Mouse (Mus musculus): ENCODE results near the gene Spats2l. TPM values are rescaled to one million over a fixed set of nuclear protein-coding genes. Genes with fewer than 3 reads are reported as not detected.

Spats2l gene
- total and polyA plus RNA-seq, 2 experiments from 2014 or later = 34.8 to 80.4 TPM

DNA sequence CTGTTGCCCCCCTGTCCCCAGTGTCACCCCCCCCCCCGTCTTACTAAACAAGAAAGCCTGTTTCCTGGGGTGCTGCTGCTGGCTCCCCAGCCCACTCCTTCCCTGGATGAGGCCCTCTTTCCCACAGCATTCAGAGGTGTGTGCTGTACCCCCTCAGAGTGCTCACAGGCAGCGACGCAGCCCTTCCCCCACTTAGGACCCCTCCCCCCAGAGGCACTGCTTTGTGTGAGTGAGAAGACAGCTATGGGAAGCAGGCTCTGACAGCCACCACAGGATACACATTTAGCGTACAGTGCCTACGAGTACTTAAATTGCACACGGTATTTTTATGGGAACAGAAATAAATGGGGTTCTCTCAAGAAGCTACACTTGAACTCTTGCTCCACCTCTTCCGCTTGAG lies 33.9 kb downstream of the Spats2l start:
- 47% methylated on average over 7 of the region's 7 CpGs for WGBS
- no peak for ATAC-seq (ENCODE audit: low FRiP score)
- Histone ChIP-seq H3K27me3 (ENCODE audit: insufficient read depth, low read length) (no peaks in the 10 kb centered on the region), H3K9ac (replicated peaks; ENCODE audit: low read length, poor library complexity, severe bottlenecking) (no peak overlapping the region), H3K4me3 (ENCODE audit: low read depth, low read length) (no peak overlapping the region), H3K9me3 (ENCODE audit: low read length) (no peaks in the 10 kb centered on the region), H3K36me3 (ENCODE audit: insufficient read depth, low read length) (no peaks in the 10 kb centered on the region), H3K27ac (ENCODE audit: low read depth, low read length) (no peak overlapping the region), H3K4me2 (ENCODE audit: low read depth, low read length, poor library complexity, severe bottlenecking) (no peak overlapping the region), H3K4me1 (ENCODE audit: insufficient read depth, low read length) (no peaks in the 10 kb centered on the region)
- no peak for TF ChIP-seq CTCF (IDR thresholded peaks at IDR 0.05)
- no peak for DNase-seq (ENCODE audit: low spot score)

DNA sequence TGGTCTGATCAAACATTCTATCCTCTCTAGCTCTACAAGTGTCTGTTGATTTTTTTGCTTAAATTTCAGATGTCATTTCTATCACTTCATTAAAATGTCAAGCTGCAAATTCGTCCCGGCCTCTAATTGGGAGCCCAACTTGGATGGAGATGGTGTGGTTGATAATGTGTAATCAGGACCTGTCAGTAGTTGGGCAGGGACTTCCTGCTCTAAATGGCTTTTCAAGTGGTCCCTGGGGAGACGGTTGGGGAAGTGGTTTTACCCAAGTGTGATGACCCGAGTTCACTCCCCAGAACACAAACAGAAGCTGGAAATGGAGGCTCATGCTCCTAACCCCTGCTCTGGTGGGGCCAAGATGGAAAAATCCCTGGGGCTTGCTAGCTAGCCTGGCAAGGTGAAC lies 36.3 kb downstream of the Spats2l start:
- no peak for TF ChIP-seq CTCF (IDR thresholded peaks at IDR 0.05)
- Histone ChIP-seq H3K4me2 (ENCODE audit: low read depth, low read length, poor library complexity, severe bottlenecking) (no peak overlapping the region), H3K27ac (ENCODE audit: low read depth, low read length) (no peak overlapping the region), H3K27me3 (ENCODE audit: insufficient read depth, low read length) (no peaks in the 10 kb centered on the region), H3K9me3 (ENCODE audit: low read length) (no peaks in the 10 kb centered on the region), H3K4me3 (ENCODE audit: low read depth, low read length) (no peak overlapping the region), H3K9ac (replicated peaks; ENCODE audit: low read length, poor library complexity, severe bottlenecking) (no peak overlapping the region), H3K36me3 (ENCODE audit: insufficient read depth, low read length) (no peaks in the 10 kb centered on the region), H3K4me1 (ENCODE audit: insufficient read depth, low read length) (no peaks in the 10 kb centered on the region)
- WGBS = 85% methylated on average over 4 of the region's 4 CpGs
- no peak for DNase-seq (ENCODE audit: low spot score)
- no peak for ATAC-seq (ENCODE audit: low FRiP score)

DNA sequence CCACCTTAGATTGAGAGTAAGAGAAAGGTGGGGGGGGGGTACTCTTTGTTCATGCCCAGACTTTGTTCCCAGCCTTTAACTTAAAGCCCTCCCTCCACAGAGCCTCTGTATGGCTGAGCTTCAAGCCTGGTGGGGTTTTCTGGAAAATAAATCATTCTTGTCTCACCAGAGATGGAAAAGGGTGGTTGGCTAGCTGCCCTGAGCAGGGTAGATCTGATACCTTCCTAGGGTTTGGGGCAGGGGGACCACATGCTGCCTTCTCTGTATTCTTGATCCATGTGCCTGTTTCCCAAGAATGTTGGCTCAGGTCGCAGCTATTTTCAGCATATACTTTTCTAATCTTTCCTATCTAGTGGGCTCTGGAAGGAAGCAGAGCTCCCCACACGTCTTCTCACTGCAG lies 43.1 kb downstream of the Spats2l start:
- H3K4me2 ChIP-seq (ENCODE audit: low read depth, low read length, poor library complexity, severe bottlenecking) = no peak overlapping the region
- no peak overlapping the region for H3K9ac ChIP-seq (replicated peaks; ENCODE audit: low read length, poor library complexity, severe bottlenecking)
- no peak for ATAC-seq (ENCODE audit: low FRiP score)
- 48% methylated on average over 2 of the region's 2 CpGs for WGBS
- no peaks in the 10 kb centered on the region for H3K9me3 ChIP-seq (ENCODE audit: low read length)
- TF ChIP-seq CTCF (IDR thresholded peaks at IDR 0.05) = no peak
- no peaks in the 10 kb centered on the region for H3K4me1 ChIP-seq (ENCODE audit: insufficient read depth, low read length)
- no peaks in the 10 kb centered on the region for H3K27me3 ChIP-seq (ENCODE audit: insufficient read depth, low read length)
- no peaks in the 10 kb centered on the region for H3K36me3 ChIP-seq (ENCODE audit: insufficient read depth, low read length)
- H3K4me3 ChIP-seq (ENCODE audit: low read depth, low read length) = no peak overlapping the region
- no peak overlapping the region for H3K27ac ChIP-seq (ENCODE audit: low read depth, low read length)
- DNase-seq (ENCODE audit: low spot score) = no peak

DNA sequence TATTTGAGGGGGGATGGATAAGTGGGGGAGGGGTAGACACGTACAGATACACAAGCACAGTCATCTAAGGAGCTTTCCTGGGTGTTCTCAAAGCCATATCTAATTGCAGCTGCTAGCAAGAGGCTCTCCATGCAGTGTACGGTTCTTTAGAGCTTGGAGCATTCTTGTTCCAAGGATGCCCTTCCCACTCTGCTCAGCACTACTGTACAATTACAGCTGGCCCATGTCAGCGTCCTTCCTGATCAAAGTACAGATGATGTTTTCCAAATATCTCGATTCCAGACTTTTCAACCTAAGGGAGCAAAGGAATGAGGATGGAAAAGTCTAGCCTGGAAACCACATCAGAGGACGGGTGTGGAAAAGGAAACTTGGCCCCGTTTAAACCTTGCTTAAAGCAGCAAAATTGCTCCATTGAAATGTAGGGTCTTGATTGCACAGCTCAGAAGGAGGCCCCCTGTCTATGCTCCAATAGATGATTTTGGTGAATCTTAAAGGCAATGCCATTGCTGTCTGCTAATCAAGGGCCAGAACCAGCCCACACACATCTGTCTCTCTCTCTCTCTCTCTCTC lies 46.6 kb downstream of the Spats2l start:
- Histone ChIP-seq H3K4me2 (ENCODE audit: low read depth, low read length, poor library complexity, severe bottlenecking) (no peak overlapping the region), H3K36me3 (ENCODE audit: insufficient read depth, low read length) (no peaks in the 10 kb centered on the region), H3K27ac (ENCODE audit: low read depth, low read length) (no peak overlapping the region), H3K4me3 (ENCODE audit: low read depth, low read length) (no peak overlapping the region), H3K4me1 (ENCODE audit: insufficient read depth, low read length) (no peaks in the 10 kb centered on the region), H3K9ac (replicated peaks; ENCODE audit: low read length, poor library complexity, severe bottlenecking) (no peak overlapping the region), H3K9me3 (ENCODE audit: low read length) (no peaks in the 10 kb centered on the region), H3K27me3 (ENCODE audit: insufficient read depth, low read length) (no peaks in the 10 kb centered on the region)
- DNase-seq (ENCODE audit: low spot score) = no peak
- no peak for TF ChIP-seq CTCF (IDR thresholded peaks at IDR 0.05)
- WGBS = 76% methylated on average over 6 of the region's 6 CpGs
- ATAC-seq (ENCODE audit: low FRiP score) = no peak

DNA sequence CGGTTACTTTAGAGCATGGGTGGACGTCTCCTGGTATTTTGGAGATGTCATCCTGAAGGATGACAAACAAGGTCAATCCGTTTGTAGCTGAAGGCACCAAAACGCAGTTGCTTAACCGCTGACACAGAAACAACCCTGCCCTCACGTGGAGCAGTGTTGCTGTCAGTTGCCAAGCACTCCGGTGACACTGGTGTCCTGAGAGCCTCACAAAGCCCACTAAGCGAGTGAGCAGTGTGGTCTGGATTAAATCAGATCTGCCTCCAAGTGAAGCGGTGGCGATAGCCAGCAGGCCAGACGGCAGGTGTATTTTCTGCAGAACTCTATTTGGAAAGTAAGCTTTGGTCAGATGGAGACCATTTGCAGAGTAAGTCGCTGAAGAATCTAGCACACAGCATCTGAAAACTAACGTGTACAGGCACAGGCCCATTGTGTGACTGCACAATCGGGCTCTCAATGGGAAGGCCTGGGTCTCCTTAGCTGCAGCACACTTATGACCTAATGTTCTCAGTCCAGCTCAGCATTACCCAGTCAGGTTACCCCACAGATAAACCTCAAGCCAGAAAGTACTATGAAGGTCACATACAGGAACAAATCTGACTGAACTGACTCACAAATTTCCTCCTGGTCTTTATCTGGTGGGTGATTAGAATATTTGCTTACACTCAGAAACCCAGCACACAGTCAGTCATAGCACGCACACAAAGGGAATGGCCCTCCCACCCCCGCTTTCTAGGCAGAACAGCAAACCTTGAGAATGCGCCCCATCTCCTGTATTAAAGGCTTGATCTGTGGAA lies 51.2 kb downstream of the Spats2l start:
- Histone ChIP-seq H3K36me3 (ENCODE audit: insufficient read depth, low read length) (0 out of 2 replicates have a peak, but pooled peaks cover 4% of the 10 kb centered on the region), H3K27ac (ENCODE audit: low read depth, low read length) (no peak overlapping the region), H3K27me3 (ENCODE audit: insufficient read depth, low read length) (no peaks in the 10 kb centered on the region), H3K4me2 (ENCODE audit: low read depth, low read length, poor library complexity, severe bottlenecking) (no peak overlapping the region), H3K4me1 (ENCODE audit: insufficient read depth, low read length) (no peaks in the 10 kb centered on the region; the same call in 1 of the 2 replicates), H3K4me3 (ENCODE audit: low read depth, low read length) (no peak overlapping the region), H3K9ac (replicated peaks; ENCODE audit: low read length, poor library complexity, severe bottlenecking) (no peak overlapping the region), H3K9me3 (ENCODE audit: low read length) (no peaks in the 10 kb centered on the region)
- DNase-seq (ENCODE audit: low spot score) (no peak), ATAC-seq (ENCODE audit: low FRiP score) (no peak)
- no peak for TF ChIP-seq CTCF (IDR thresholded peaks at IDR 0.05)
- WGBS = 68% methylated on average over 17 of the region's 17 CpGs

DNA sequence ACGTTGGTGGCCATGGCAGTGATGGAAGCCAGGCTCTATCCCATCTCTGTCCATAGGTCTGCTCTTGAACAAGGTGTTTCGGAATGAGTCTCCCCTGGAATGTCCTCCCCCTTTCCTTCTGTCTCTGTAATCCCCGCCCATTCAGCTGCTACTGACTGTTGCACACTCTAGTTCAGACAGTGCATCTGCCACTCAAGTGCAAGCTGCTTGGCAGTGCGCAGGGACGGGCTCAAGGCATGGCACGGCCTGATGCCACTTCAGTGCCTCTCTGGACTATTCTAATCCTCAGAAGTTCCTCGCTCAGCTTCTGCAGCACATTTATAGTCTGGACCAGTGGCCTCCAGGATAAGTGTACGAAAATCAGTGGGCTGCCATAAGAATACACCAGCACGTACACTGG lies 52.3 kb downstream of the Spats2l start:
- peak; percentile 33 for DNase-seq (ENCODE audit: low spot score)
- Histone ChIP-seq H3K4me1 (ENCODE audit: insufficient read depth, low read length) (no peaks in the 10 kb centered on the region; the same call in 1 of the 2 replicates), H3K27ac (ENCODE audit: low read depth, low read length) (no peak overlapping the region), H3K36me3 (ENCODE audit: insufficient read depth, low read length) (0 out of 2 replicates have a peak, but pooled peaks cover 4% of the 10 kb centered on the region), H3K4me3 (ENCODE audit: low read depth, low read length) (no peak overlapping the region), H3K9ac (replicated peaks; ENCODE audit: low read length, poor library complexity, severe bottlenecking) (no peak overlapping the region), H3K9me3 (ENCODE audit: low read length) (no peaks in the 10 kb centered on the region), H3K4me2 (ENCODE audit: low read depth, low read length, poor library complexity, severe bottlenecking) (no peak overlapping the region), H3K27me3 (ENCODE audit: insufficient read depth, low read length) (no peaks in the 10 kb centered on the region)
- ATAC-seq (ENCODE audit: low FRiP score) = no peak
- TF ChIP-seq CTCF (IDR thresholded peaks at IDR 0.05) = no peak
- WGBS = 77% methylated on average over 9 of the region's 9 CpGs
